Mouse (Mus musculus) ovary, postnatal 36 days (tissue): ENCODE measurements around the gene 4930503B20Rik.

Experiments
- DNase-seq: peaks from one replicate; pipeline ENCODE4 v3.0.0; 2022; ENCODE audit warnings: low spot score, mixed read lengths

4930503B20Rik gene

DNA sequence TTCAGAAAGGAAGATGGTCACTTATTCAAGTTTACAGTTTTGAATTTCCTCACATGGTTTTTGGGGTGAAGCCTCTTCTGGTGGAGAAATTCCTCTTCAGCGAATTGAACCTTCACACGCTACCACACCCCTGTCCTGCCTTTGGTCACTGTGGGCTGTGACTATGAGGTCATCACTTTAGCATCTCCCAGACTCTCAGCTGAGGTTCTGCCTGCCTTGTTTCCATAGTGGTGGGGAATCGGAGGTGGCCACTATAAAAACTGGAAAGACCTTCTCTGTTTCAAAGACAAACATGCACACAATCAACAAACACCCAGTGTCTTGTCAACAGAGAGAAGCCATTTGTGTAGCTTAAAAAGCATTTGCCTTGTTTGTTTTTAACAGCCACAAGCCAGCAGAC is at the start of gene 4930503B20Rik:
Gene 4930503B20Rik (minus strand): TSS at position 101 of the 400 bp plus-strand sequence.
- no peak for DNase-seq

DNA sequence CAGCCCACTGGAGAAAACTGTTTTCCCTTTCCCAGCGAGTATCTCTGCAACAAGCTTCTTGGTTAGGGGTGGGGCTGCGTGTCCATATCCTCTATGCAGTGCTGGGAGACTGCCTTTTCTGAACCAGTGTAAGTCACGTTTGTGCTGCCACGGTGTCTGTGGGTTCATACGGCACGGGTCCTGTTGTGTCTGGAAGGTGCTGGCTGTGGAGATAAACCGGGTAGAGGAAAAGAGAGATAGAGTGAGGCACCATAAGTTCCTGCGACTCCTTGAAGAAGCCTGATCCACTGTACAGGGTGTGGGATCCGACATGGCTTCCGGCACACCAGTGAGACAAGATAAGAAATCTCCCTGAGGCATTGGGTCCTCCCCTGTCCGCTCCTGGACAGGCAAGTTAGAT is 48.9 kb upstream of the 4930503B20Rik start:
- no peak for DNase-seq

DNA sequence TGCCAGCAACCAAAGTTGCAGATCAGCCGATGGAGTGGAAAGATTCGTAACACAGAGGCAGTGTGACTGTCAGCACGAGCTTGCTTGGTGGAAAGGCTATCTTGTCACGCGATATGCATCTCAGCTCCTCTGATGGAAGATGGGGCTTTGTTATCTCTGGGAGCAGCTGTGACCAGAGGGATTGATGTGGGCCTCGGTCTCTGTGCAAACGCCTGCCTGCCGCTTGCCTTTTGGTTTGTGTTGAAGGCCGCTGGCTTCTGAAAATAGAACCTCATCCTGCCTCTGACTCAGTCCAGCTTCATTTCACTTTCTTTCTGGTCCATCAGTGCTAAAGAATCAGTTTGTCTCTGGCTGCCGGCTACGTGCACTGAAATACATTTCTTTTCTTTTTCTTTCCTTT is 47.9 kb upstream of the 4930503B20Rik start:
- DNase-seq, result no peak

DNA sequence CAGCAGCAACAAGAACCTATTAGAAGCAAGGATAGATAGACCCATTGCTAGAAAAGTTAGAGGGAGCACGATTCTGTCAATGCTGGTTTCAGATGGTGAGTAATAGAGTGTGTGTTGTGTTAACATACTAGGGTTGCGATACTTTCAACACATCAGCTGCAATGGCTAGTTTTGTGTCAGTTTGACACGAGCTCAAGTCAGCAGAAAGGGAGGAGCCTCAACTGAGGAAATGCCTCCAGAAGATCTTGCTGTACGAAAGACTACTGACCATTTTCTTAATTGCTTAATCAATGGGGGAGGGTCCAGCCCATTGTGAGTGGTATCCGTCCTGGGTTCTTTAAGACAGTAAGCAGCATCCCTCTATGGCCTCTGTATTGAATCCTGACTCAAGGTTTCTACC is 41.4 kb upstream of the 4930503B20Rik start:
- DNase-seq, result no peak

DNA sequence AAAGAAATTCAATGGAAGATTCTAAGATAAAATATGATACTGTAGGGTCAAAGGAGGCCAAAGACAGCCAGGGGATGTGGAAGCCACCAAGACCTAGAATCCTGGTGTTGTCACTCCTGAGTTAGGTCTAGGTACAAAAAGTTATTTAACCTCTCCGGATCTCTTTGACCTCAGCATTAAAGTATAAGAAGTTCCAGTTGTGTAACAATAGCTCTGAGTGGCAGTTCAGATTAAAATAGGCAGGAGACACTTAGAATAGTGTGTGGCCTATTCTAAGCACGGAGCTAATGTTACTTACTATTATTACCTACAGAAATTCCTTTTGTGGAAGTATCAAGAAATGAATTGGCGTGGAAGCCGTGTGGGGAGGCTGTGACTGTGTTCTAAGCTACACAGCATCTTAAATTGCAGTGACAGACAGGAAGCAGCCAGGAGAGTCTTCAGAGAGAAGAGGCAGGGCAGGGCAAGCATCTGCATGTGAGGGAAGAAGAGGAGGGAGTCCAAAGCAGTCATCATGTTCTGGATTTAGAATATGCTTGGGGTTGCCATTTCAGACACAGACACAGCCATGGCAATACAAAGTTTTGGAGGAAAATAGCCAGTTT is 36.1 kb upstream of the 4930503B20Rik start:
- DNase-seq, result no peak

DNA sequence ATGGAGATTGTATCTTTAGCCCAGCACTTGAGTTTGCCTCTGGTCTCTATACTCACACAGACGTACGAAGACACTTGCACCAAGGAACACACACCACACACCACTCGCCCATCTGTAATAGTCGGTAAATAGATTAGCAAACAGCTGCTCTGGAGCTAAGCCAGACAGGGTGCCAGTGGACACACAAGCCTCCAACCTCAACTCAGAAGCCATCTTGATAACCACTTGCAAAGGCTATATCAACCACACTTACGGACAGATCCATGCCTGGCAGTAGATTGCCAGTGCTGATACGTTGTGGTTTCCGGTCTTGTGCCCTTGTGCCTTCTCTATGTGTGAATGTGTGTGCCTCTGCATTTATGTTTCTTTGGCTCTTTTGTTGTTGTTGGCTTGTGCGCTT is 35.3 kb upstream of the 4930503B20Rik start:
- no peak for DNase-seq

DNA sequence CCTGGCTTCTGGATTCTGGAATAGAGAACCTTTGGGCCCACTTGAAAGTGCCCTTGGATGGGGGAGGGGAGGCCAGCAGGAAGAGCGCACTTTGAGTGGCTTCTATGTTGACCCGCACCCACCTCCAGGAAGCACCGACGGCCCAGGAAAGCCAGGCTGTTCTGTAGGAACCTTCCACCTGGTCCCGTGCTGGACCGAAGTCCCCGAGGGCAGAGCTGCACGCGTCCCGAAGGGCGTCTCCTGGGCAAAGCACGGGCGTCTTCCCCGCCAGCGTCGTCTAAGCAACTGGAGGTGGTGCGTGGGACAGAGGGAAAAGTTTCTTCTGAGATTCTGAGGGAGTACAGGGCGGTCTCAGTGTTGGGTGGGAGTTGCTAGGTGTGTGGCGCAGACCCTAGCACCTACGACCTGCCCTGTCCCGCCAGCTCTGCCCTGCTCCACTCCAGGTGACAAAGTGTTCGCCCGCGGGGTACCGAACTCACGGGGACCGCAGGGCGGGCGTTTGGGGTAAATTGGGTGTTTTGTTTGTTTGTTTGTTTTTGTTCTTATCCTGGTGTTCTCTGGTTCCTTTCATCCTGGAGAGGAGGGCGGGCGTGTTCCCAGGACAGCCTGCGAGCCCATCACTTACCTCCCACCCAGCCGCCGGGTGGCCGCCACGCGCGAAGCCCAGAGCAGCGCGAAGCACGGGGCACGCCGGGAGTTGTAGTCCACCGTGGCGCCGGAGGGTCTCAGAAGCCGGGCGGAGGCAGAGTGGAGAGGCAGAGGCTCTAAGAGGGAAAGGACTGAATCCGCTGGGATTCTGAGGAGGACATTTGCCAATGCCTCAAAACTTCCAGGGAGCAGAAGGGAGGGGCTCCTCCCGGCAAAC is 33.9 kb upstream of the 4930503B20Rik start, which contains the start of gene Samd13:
Gene Samd13 (minus strand): TSS at position 782 of the 865 bp plus-strand sequence.
- peak; percentile 62 for DNase-seq

DNA sequence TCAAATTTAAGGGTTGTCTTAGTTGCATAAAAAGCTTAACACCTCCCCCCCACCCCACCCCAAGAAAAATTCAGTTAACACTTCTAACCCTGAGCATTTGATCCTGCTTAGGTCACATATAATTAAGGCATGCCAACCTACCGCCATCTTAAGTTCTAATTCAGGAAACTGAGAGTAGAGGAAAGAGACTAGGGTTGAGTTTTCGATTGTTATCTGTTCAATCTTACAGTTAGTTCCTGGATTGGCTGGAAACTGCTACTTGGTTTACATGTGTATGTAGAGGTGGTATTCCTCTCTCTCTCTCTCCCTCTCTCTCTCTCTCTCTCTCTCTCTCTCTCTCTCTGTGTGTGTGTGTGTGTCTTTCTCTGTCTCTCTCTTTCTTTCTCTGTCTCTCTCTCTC is 32.0 kb upstream of the 4930503B20Rik start:
- DNase-seq, result no peak

DNA sequence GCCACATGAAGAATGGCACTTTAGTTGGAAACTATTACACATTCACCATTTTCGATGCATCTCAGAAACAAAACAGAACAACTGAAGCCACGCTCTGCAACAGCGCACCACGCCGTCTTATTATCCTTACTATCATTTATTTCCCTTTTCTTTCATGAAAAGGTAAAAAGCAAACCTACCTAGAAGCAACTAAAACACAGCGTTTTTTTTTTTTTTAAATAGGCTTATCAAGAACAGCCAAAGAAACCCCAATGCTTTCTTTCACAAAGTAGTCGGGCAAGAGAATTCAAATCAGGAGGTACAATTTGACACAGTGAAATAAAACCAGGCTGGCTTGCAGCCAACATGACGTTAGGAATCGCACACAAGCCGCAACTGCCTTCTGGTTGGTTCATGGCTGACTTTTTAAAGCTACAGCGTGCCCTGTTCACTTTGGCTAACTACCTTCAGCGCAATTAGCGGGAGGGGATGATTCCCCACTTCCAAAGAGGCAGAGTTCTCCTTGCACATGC is 31.1 kb upstream of the 4930503B20Rik start:
- DNase-seq, result peak; percentile 27

DNA sequence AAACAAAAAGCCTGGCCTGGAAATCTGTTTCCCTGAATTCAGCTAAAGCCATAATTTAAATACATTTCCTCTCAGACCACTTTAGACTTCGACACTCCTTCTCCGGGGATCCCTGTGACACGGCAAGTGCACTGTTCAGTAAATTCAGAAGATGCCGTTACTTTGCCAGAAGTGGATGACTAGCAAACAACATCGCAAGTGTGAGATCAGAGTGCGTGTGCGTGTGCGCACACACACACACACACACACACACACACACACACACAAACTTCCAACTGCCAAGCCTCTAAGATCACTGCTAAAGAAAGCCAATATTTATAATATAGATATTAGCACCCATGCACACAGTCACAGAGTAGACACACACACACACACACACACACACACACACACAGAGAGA is 30.6 kb upstream of the 4930503B20Rik start:
- DNase-seq, result no peak

DNA sequence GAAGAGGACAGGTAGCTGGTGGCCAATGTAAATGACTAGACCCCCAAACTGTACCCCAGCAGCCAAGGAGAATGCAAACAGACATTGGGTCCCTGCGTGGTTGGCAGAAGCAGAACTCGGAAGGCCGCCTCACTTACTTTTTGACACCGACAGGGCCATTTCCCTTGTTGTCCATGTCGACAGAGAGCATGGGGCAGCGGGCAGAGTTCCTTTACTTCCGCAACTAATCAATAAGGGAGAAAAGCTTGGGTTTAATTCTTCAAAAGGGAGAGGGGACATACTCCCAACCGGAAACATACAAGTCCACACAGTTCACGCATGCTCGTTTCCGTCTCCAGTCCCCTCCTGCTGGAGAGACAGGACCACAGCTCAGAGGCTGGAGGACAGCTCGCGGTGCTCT is 29.5 kb upstream of the 4930503B20Rik start:
- no peak for DNase-seq

DNA sequence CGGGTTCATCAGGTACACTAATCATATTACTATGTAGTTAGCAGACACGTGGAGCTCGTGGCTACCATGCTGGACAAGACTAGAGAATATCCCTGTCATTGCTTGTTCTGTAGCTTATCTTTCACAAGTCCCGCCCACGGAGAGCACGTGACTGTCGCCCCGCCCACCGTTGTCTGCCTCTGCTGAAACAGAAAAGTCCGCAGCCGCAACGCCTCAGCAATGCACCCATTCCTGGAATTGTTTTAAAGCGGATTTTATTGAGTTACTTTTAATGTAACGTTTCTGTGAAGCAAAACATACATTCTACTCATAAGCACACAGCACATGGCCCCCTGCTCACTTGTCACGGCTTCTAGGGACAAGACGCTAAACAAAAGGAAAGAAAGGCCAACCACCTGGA is 28.5 kb upstream of the 4930503B20Rik start:
- no peak for DNase-seq

DNA sequence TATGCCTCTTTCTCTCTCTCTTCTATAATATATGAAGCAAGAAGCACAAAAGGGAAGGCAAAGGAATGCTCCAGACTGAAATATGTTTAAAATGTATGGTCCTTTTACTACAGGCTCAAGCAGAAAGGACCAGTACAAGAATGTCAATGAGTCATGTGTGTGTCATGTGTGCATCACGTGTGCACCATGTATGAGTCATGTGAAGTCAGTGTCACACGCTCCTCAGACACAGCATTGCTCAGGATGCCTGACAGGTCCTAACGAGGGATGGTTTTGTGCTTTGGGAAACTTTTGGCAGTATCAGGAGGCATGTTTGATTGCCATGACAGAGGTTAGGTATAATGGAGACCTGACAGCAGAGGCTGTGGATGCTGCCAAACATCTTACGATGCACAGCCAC is 25.1 kb upstream of the 4930503B20Rik start:
- no peak for DNase-seq

DNA sequence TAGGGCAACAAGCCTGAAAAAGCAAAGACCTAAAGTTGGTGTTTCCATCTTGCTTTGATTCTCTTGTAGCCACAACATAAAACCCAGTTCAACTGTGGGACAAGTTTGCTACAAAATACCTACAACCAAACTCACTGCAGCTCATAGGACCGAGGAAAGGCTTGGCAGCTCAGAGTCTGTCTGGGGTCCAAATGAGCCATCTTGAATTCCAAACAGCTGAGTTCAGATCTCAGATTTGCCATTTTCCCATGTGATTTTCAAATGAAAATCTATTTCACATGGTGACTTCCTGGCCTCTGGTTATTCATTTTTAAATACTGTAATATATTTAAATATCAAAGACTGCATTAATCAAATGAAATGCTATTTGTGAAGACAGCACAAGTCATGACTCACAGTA is 24.0 kb upstream of the 4930503B20Rik start:
- DNase-seq, result no peak

DNA sequence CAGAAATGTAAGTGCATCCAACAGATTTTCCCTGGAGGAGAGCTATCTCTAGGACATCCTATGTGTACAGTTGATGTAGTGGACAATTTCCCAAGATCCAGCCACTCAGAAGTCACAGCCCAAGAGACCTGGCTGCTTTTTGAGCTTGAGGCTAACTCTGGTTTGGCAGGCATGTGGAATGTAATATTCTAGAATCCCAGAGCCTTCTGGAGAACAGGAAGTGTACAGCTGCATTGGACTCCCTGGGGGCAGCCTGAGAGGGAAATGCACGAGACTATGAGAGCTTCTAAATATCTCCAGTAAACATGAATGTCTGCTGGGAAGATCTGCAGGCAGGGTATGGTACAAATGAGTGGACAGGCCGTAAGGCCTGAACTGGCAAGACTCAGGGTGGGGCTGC is 20.0 kb upstream of the 4930503B20Rik start:
- no peak for DNase-seq

DNA sequence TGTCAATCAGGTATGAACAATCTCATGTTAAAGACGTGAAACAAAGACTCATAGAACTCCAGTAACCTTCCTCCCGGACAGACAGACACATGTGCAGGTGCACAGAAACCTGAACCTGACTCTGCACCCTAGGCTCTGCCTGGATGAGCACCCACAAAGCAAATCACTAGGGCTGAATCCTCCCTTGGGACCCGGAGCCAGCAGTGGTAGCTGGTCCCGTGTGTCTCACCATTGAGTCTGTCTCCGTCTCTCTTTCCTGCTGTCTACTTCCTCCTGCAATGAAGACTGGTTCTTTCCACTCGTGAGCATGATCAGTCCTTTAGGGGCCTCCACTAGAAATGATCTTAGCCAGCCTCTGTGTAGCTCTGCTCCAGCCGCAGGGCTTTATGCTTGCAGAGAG is 10.8 kb upstream of the 4930503B20Rik start:
- DNase-seq, result no peak

DNA sequence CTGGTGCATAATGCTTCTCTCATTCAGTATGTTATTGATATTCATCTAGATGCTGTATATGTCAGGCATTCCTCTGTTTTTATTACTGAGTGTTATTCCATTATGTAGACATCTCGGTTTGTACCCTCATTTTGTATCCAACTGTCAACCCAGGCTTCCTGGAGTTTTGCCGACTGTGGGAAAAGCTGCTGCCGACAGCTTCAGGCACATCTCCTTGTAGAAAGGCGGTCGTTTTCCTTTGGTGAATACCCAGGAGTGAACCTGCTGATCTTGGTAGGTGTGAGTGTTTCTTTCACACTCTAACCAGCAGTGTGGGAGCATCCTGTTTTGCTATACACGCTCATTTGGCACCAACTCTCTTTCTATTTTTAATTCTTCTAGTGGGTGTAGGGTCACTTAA is 9.9 kb upstream of the 4930503B20Rik start:
- DNase-seq, result no peak

DNA sequence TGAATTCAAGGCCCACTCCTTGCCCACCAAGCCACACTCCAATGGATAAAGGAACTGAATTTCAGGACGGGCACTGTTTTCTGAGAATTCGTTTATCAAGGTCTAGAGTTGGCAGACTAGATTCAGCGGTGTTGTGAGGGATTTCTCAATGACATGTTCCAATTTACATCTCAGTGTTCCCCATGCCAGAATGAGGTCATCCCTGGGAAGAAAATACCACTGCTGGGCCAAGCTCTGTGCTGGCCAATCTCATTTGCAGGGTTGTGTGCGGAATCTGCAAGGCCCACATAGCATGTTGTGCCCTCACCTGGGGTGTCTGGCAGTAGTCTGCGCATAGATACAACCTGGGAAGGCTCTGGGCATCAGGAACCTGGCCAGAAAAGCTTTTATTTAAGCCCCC is 8.2 kb upstream of the 4930503B20Rik start:
- DNase-seq, result no peak

DNA sequence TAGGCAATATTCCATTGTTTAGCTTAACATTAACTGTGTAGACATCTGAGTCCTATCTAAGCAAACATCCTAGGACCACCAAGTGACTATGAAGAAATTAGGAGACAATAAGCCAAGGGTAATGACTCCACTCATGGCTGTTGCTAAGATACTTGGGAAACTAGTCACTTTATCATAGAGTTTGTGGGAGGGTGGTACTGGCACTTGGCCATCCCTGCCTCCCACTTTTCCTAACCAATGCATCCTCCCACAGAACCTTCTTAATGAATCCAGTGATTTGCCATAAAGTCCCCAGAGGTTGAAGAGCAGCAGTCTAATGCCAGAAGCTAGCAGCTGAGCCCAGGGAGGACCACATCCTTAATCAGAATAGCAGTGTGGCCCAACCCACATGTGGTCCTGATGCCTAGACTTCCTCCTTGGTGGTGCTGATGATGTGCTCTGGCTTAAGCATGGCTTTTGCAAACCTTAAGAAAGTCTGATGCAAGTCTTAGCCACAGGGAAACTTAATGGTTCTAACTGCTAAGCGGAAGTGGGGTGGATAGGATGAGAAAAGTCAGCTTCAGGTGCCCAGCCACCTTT is 7.0 kb upstream of the 4930503B20Rik start:
- DNase-seq, result no peak

DNA sequence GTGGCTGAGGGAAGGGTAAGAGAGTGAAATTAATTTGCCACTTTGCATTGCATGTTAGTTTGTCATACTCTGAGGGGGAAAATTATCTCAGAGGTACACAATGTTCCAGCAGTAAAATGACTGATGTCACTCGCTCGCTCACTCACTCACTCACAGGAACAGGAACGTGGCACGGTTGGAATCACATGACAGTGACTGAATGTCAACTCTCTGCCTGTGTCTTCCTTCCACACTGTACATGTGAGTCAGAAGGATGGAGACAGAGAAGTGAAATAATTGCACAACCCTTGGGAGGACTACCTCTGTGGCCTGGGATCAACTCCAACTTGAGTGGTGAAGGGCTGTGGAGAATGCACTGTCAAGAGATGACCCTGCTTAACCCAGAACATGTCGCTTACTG is 6.3 kb upstream of the 4930503B20Rik start:
- no peak for DNase-seq

DNA sequence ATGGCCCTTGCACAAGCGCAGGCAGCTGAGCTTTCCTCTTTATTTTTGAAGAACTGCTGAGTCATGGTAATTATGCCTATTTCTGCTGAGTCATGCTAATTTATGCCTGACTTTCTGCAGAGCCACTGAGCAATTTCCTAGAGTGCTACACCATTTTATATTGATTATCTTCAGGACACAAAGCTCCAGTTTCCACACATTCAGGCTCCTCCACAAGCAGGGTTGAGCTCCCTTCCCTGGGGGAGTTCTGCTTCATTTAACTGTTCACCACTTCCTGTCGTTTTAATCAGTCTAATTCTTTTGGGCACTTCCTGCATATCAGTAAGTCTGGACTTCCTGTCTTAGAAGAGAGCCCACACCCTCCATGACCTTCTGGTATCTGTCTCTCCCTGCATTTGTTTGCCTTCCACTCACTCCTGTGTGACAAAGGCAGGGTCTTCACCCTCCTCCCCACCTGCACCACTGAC is 4.0 kb upstream of the 4930503B20Rik start:
- DNase-seq, result no peak

DNA sequence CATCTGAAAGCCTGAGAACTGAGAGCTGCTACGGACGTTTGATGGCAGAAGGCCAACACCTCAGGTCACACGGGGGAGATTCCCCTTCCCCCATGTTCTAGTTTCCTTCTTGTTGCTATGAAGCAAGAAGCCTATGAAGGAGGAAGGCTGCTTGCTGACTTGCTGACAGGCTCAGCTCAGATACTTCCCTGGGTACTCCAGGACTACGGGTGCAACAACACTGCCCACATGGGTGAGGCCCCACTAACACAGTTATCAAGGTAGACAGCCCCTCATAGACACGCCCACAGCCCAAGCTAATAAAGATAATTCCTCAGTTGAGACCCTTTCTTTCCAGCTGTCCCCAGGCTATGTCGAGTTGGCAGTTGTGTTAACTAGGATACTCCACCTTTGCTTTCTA is 2.6 kb upstream of the 4930503B20Rik start:
- no peak for DNase-seq

DNA sequence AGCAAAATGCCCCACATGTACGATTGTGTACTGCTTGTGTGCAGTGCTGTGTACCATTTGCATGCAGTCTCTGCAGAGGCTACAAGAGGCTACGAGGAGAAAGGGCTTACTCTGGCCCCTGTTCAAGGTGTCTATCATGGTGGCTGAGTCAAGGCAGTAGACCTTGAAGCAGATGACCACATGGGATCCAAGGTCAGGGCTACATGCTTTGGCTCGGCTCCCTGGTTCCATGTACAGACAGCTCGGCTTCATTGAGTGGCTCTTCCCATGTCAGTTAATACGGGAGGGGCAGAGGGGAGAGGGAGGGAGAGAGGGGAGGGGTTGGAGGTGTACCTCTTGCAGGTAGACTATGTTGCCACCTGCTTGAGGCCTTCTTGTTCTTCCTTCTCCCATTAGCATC is 1.3 kb upstream of the 4930503B20Rik start:
- no peak for DNase-seq
